Mouse (Mus musculus): ENCODE measurements around the gene Gm3106. TPM values are rescaled to one million over a fixed set of nuclear protein-coding genes. Genes with fewer than 3 reads are reported as not detected.
"Not testable (repeated sequence)": the region's sequence is repeated elsewhere in the genome, so short reads cannot be mapped to it uniquely, and the experiment has no call there.

Gene Gm3106
- not detected in 2 replicates for polyA plus RNA-seq (2011; ENCODE audit: insufficient read depth, insufficient read length, low read depth, missing spikeins)

- H3K4me3 ChIP-seq (ENCODE audit: low read depth, low read length); H3K36me3 ChIP-seq (ENCODE audit: control insufficient read depth, insufficient read depth, low read length, poor library complexity, severe bottlenecking); H3K27me3 ChIP-seq (ENCODE audit: control insufficient read depth, insufficient read depth, low read length, poor library complexity, severe bottlenecking); H3K9ac ChIP-seq (ENCODE audit: low read depth, poor library complexity, severe bottlenecking); H3K27ac ChIP-seq (ENCODE audit: insufficient read depth, low read length); H3K9me3 ChIP-seq (replicated peaks; ENCODE audit: control insufficient read depth, insufficient read depth, low read length, poor library complexity, severe bottlenecking); H3K4me1 ChIP-seq (ENCODE audit: control insufficient read depth, insufficient read depth, low read length): not testable (repeated sequence)
Observed at GRCm38 (mm10) chr5:94217705-94218104, at the start of gene Gm3106. Gm3106 (plus strand) TSS chr5:94218005.

Other genes starting within 250 kb of the Gm3106 start
- not detected in 2 replicates for gene BC061212, start 147.5 kb upstream of the Gm3106 start, polyA plus RNA-seq (2011; ENCODE audit: insufficient read depth, insufficient read length, low read depth, missing spikeins)
- gene Gm6351, start 141.6 kb upstream of the Gm3106 start, polyA plus RNA-seq (2011; ENCODE audit: insufficient read depth, insufficient read length, low read depth, missing spikeins) = not detected in 2 replicates
- gene A430089I19Rik, start 88.8 kb downstream of the Gm3106 start, polyA plus RNA-seq (2011; ENCODE audit: insufficient read depth, insufficient read length, low read depth, missing spikeins) = not detected in 2 replicates
- gene Gm6502, start 96.4 kb downstream of the Gm3106 start, polyA plus RNA-seq (2011; ENCODE audit: insufficient read depth, insufficient read length, low read depth, missing spikeins) = not detected in 2 replicates
- not detected in 2 replicates for gene AA792892, start 121.7 kb downstream of the Gm3106 start, polyA plus RNA-seq (2011; ENCODE audit: insufficient read depth, insufficient read length, low read depth, missing spikeins)
- not detected in 2 replicates for gene Gm7682, start 227.8 kb downstream of the Gm3106 start, polyA plus RNA-seq (2011; ENCODE audit: insufficient read depth, insufficient read length, low read depth, missing spikeins)